Mouse (Mus musculus): Measurements from ENCODE around the gene Dnajb12. TPM values are rescaled to one million over a fixed set of nuclear protein-coding genes. Genes with fewer than 3 reads are reported as not detected.

Dnajb12 gene
- polyA plus RNA-seq, 1 experiment from 2014 or later = 31.4 TPM

GRCm38 (mm10) chr10:59942281-59942846 lies 63.0 kb downstream of the Dnajb12 start:
- Histone ChIP-seq H3K4me1 (replicated peaks) (peaks cover 18% of the 10 kb centered on the region), H3K27me3 (replicated peaks) (no peaks in the 10 kb centered on the region), H3K27ac (ENCODE audit: poor library complexity, severe bottlenecking) (peak overlapping the region; percentile 82; the same call in 1 of the 2 replicates), H3K36me3 (no peaks in the 10 kb centered on the region), H3K9ac (peak overlapping the region; percentile 36), H3K4me2 (peak overlapping the region; percentile 71), H3K4me3 (peak overlapping the region; percentile 35), H3K9me3 (replicated peaks) (no peaks in the 10 kb centered on the region)
- WGBS = 31% methylated on average over 20 of the region's 21 CpGs
- no peak for ATAC-seq (ENCODE audit: insufficient number of reproducible peaks, low FRiP score)

GRCm38 (mm10) chr10:59942847-59943420 lies 63.6 kb downstream of the Dnajb12 start:
- Histone ChIP-seq H3K9me3 (replicated peaks) (no peaks in the 10 kb centered on the region), H3K4me3 (peak overlapping the region; percentile 35), H3K9ac (peak overlapping the region; percentile 36), H3K27me3 (replicated peaks) (no peaks in the 10 kb centered on the region), H3K36me3 (no peaks in the 10 kb centered on the region), H3K27ac (ENCODE audit: poor library complexity, severe bottlenecking) (peak overlapping the region; percentile 82), H3K4me1 (replicated peaks) (peaks cover 21% of the 10 kb centered on the region), H3K4me2 (peak overlapping the region; percentile 71)
- under 1% methylated on average over 16 of the region's 16 CpGs for WGBS
- peak; percentile 47; the same call in 1 of the 2 replicates for ATAC-seq (ENCODE audit: insufficient number of reproducible peaks, low FRiP score)

DNA sequence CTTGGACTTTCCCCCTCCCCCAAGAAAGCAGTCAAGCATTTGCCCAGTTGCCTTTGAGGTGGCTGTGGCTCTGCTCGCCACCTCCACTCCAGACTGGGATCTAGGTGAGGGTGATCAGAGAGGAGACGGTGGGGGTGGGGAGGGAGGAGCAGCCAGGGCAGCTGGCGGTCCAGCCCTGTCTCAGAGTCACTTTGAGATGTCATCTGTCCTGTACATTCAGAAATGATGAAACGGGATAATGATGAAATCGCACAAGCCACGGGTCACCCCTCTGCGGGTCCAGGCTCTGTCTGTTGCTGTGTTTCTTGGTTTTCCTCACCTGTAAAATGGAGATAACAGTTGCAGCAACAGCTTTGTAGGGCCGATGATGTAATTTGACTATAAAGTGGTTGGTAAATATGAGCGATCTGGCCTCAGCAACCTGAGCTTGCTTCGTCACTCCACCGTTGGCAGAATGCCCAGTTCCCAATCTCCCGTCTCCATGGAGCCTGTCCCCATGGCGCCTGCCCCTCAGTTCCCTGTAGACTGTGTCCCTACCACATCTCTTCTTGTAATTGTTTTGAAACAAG lies 64.1 kb downstream of the Dnajb12 start:
- H3K27ac ChIP-seq (ENCODE audit: poor library complexity, severe bottlenecking) = peak overlapping the region; percentile 82
- H3K4me1 ChIP-seq (replicated peaks) = peaks cover 26% of the 10 kb centered on the region
- H3K4me2 ChIP-seq = peak overlapping the region; percentile 71
- no peaks in the 10 kb centered on the region for H3K9me3 ChIP-seq (replicated peaks)
- ATAC-seq (ENCODE audit: insufficient number of reproducible peaks, low FRiP score) = peak; percentile 68
- peak overlapping the region; percentile 36 for H3K9ac ChIP-seq
- WGBS = 22% methylated on average over 13 of the region's 13 CpGs
- H3K27me3 ChIP-seq (replicated peaks) = no peaks in the 10 kb centered on the region
- no peaks in the 10 kb centered on the region for H3K36me3 ChIP-seq
- peak overlapping the region; percentile 35 for H3K4me3 ChIP-seq

GRCm38 (mm10) chr10:59945416-59945815 lies 66.1 kb downstream of the Dnajb12 start:
- H3K4me3 ChIP-seq = no peak overlapping the region
- H3K27ac ChIP-seq (ENCODE audit: poor library complexity, severe bottlenecking) = no peak overlapping the region
- no peaks in the 10 kb centered on the region for H3K27me3 ChIP-seq (replicated peaks)
- H3K9ac ChIP-seq = no peak overlapping the region
- 87% methylated on average over 3 of the region's 3 CpGs for WGBS
- peaks cover 45% of the 10 kb centered on the region for H3K4me1 ChIP-seq (replicated peaks)
- H3K9me3 ChIP-seq (replicated peaks) = no peaks in the 10 kb centered on the region
- peaks cover 3% of the 10 kb centered on the region; the same call in 1 of the 2 replicates for H3K36me3 ChIP-seq
- no peak for ATAC-seq (ENCODE audit: insufficient number of reproducible peaks, low FRiP score)
- no peak overlapping the region for H3K4me2 ChIP-seq

DNA sequence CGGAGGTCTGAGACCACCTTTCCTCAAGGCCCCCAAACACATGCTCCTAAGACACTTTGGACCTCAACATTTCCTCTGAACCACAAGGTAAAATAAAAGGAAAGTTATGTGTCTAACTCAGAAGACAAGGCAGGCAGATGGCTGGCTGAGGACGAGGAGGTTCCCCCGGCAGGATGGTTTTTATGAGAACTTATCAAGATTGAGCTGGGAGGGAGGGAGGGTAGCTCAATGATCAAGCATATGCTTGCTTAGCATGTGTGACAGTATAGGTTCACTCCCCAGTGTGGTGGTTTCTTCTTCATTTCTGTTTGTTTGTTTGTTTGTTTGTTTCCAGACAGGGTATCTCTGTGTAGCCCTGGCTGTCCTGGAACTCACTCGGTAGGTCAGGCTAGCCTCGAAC lies 67.0 kb downstream of the Dnajb12 start:
- H3K27me3 ChIP-seq (replicated peaks) = no peaks in the 10 kb centered on the region

DNA sequence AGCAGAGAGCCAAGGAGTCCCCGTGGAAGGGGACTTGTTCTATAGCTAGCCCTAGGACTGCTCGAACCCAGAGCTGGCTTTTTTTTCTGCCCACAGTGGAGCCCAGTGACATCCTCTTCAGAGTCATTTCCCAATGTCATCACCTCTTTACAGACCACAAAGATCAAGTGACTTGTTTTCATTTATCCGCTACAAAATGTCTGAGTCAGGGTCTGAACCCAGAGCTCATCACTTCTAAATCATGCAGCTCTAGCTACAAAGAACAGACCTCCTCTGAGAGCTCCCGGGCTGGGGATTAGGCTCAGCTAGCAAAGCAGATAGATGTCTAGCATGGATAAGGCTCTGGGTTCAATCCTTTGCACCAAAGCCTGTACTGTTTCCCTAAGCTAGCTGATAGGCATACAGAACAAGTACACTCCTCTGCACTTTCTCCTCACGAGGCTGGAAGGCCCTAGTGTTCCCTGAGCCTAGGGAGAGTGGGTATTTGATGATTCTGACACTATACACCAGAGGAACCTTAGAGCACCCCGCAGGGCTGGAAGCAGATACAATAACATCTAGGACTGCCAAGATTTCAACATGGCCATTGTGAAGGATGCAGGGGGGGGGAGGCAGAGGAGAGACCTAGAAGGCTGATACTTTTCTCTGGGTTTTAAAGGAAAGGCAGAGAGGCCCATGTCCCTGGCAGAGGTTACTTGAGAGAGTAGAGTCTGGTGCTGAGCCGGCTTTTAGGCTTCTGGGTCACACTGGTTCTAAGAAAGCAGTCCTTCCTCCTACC lies 68.1 kb downstream of the Dnajb12 start:
- H3K36me3 ChIP-seq = peaks cover 3% of the 10 kb centered on the region; the same call in 1 of the 2 replicates
- no peak overlapping the region for H3K9ac ChIP-seq
- H3K4me2 ChIP-seq = no peak overlapping the region
- 51% methylated on average over 7 of the region's 7 CpGs for WGBS
- H3K4me1 ChIP-seq (replicated peaks) = peaks cover 45% of the 10 kb centered on the region
- H3K27ac ChIP-seq (ENCODE audit: poor library complexity, severe bottlenecking) = 0 out of 2 replicates have a peak overlapping the region, but pooled peaks have one; percentile 37
- no peak overlapping the region for H3K4me3 ChIP-seq
- ATAC-seq (ENCODE audit: insufficient number of reproducible peaks, low FRiP score) = no peak
- H3K9me3 ChIP-seq (replicated peaks) = no peaks in the 10 kb centered on the region
- H3K27me3 ChIP-seq (replicated peaks) = no peaks in the 10 kb centered on the region

More for the DNA sequence above, 67.0 kb downstream of the Dnajb12 start:
- no peak overlapping the region for H3K27ac ChIP-seq (ENCODE audit: poor library complexity, severe bottlenecking)
- H3K4me1 ChIP-seq (replicated peaks) = peaks cover 49% of the 10 kb centered on the region
- WGBS = 81% methylated on average over 5 of the region's 5 CpGs
- H3K9me3 ChIP-seq (replicated peaks) = no peaks in the 10 kb centered on the region
- peaks cover 3% of the 10 kb centered on the region; the same call in 1 of the 2 replicates for H3K36me3 ChIP-seq
- ATAC-seq (ENCODE audit: insufficient number of reproducible peaks, low FRiP score) = no peak
- H3K4me2 ChIP-seq = no peak overlapping the region
- H3K4me3 ChIP-seq = no peak overlapping the region
- no peak overlapping the region for H3K9ac ChIP-seq

GRCm38 (mm10) chr10:59948363-59949254 lies 69.3 kb downstream of the Dnajb12 start:
- Histone ChIP-seq H3K27ac (ENCODE audit: poor library complexity, severe bottlenecking) (peak overlapping the region; percentile 81; the same call in 1 of the 2 replicates), H3K9ac (no peak overlapping the region), H3K4me2 (peak overlapping the region; percentile 88), H3K36me3 (peaks cover 3% of the 10 kb centered on the region; the same call in 1 of the 2 replicates), H3K27me3 (replicated peaks) (no peaks in the 10 kb centered on the region), H3K4me1 (replicated peaks) (peaks cover 41% of the 10 kb centered on the region), H3K9me3 (replicated peaks) (no peaks in the 10 kb centered on the region), H3K4me3 (no peak overlapping the region)
- WGBS = 39% methylated on average over 6 of the region's 6 CpGs
- no peak for ATAC-seq (ENCODE audit: insufficient number of reproducible peaks, low FRiP score)

Other genes with a start within 250 kb of the Dnajb12 start
- 44.6 and 46.2 TPM in 2 replicates for gene Micu1, start 177.1 kb upstream of the Dnajb12 start, polyA plus RNA-seq (2016; fragmentation: Nextera tagmentation; extraction: Ambion mirVana)
- 23.9 and 25.7 TPM in 2 replicates for gene Ddit4, start 72.3 kb downstream of the Dnajb12 start, polyA plus RNA-seq (2016; fragmentation: Nextera tagmentation; extraction: Ambion mirVana)
- 33.2 and 33.8 TPM in 2 replicates for gene Ascc1, start 123.2 kb downstream of the Dnajb12 start, polyA plus RNA-seq (2016; fragmentation: Nextera tagmentation; extraction: Ambion mirVana)
- 79.4 and 84.7 TPM in 2 replicates for gene Anapc16, start 123.6 kb downstream of the Dnajb12 start, polyA plus RNA-seq (2016; fragmentation: Nextera tagmentation; extraction: Ambion mirVana)
- gene Spock2, start 226.7 kb downstream of the Dnajb12 start, polyA plus RNA-seq (2016; fragmentation: Nextera tagmentation; extraction: Ambion mirVana) = 2.2 and 2.3 TPM in 2 replicates